Comparison of ENCODE assay signal across 8 mouse cellular contexts in the genomic region with DNA sequence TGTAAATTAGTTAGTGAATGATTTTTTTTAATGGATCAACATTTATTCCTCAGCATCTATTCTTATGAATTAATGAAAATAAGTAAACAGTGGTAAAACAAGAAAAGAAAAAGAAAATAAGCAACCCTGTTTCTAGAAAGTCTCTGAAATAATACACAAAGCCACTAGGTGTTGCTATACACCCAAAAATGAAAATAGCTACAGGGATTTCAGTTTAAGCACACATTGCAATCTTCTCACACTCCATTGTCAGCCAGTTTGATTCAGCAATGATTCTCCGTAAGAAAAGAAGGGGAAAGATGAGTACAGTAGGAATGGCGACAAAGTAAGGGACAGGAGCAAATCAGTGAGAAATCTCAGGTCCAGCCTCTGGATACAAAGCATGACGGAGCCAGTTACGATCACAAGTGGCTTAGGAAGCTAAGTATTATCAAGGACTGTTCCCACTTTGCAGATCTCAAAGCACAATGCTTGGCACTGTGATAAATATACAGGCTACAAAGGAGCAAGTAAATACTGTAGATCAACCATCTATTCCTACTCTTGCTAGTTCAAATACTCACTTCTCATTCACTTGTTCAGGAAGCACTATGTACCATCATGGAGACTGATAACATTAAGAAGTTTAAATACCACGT.
DNase-seq lines count a peak whose midpoint lies in the region.

No protein-coding gene starts in this region.

- DNase-seq in layer of hippocampus, adult 11-12 months (ENCODE audit: low spot score) = peak; percentile 6
- no peak for DNase-seq in layer of hippocampus, adult 8-10 months (ENCODE audit: low spot score in 2 of 2)
- peak; percentile 12 for DNase-seq in ES-CJ7 (ENCODE audit: low read depth, low spot score)
- peak; percentile 62 for DNase-seq in brain, adult 2 months (ENCODE audit: low read depth, low spot score)
- DNase-seq in induced T-regulatory cell, adult 2 months (ENCODE audit: low read depth) = peak; percentile 72
- DNase-seq in ovary, postnatal 10 days (ENCODE audit: low spot score) = no peak
- DNase-seq in adrenal gland, postnatal 10 days = no peak
- DNase-seq in cerebellum, adult 8-10 months = no peak

Comparison
In these comparisons a context has a peak if more than half of its experiments do, and no peak if none do; other contexts are left out.
1. DNase-seq: peak in layer of hippocampus, adult 11-12 months (single experiment), ES-CJ7 (single experiment), brain, adult 2 months (single experiment) and induced T-regulatory cell, adult 2 months (single experiment); none in layer of hippocampus, adult 8-10 months (0 of 2), ovary, postnatal 10 days (single experiment), adrenal gland, postnatal 10 days (single experiment) and cerebellum, adult 8-10 months (single experiment).